ENCODE assay signal across 9 mouse cellular contexts in the genomic region with DNA sequence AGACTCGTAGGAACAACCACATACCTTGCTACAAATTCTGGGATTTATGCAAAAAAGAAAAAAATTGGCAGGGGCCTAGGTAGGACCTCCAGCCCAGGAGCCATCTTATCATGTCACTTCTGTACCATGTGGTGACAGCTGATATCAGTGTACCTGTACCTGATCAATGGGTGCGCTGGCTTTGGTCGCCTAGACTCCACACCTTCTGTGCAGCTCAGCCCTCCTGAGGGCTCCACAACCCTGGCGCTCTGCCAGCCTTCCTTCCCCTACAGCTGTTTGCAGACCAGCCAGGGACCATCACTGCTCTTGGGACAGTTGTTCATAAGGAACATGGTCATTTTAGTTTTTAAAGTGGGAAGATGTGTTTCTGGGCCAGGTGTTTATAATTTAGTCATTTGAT. TPM values are rescaled to one million over a fixed set of nuclear protein-coding genes. Genes with fewer than 3 reads are reported as not detected.
DNase-seq lines count a peak whose midpoint lies in the region; ATAC-seq and TF ChIP-seq lines count a peak whose summit lies in the region.
"Had no signal": no experiment of that assay in that cellular context is flagged by ENCODE, and none has a peak within 500 bp of the region (broad histone marks: within the 10 kb centered on the region; RNA-seq: fewer than 3 reads in every experiment).

No protein-coding gene starts in this region.

- 69% methylated on average over 4 of the region's 4 CpGs for WGBS in intestine, postnatal 0 days

- H3K4me2 ChIP-seq in intestine, postnatal 0 days (replicated peaks; ENCODE audit: low read depth), result no peak overlapping the region

- H3K4me3 ChIP-seq in intestine, postnatal 0 days (ENCODE audit: low read depth, low read length), result no peak overlapping the region
- H3K4me3 ChIP-seq in megakaryocyte, embryonic 14.5 days (replicated peaks), result peak overlapping the region; percentile 24

- peak; percentile 43 for ATAC-seq in cerebellum, adult (ENCODE audit: insufficient number of reproducible peaks, low FRiP score, low TSS enrichment)
- ATAC-seq in intestine, postnatal 0 days, result peak; percentile 29; the same call in 1 of the 2 replicates

- no peak overlapping the region for H3K9ac ChIP-seq in intestine, postnatal 0 days (ENCODE audit: low read depth, low read length)

- H3K36me3 ChIP-seq in intestine, postnatal 0 days (ENCODE audit: control insufficient read depth, insufficient read depth), result no peaks in the 10 kb centered on the region
- no peaks in the 10 kb centered on the region for H3K36me3 ChIP-seq in megakaryocyte, embryonic 14.5 days (replicated peaks; ENCODE audit: low read length)

- H3K9me3 ChIP-seq in intestine, postnatal 0 days (ENCODE audit: control insufficient read depth), result peaks cover 24% of the 10 kb centered on the region
- H3K9me3 ChIP-seq in megakaryocyte, embryonic 14.5 days, result peaks cover 37% of the 10 kb centered on the region

- no peaks in the 10 kb centered on the region for H3K27me3 ChIP-seq in intestine, postnatal 0 days (replicated peaks; ENCODE audit: control insufficient read depth, insufficient read depth, low read length)
- H3K27me3 ChIP-seq in megakaryocyte, embryonic 14.5 days (replicated peaks), result peaks cover 2% of the 10 kb centered on the region

- no peaks in the 10 kb centered on the region for H3K4me1 ChIP-seq in intestine, postnatal 0 days (replicated peaks; ENCODE audit: control insufficient read depth, insufficient read depth, low read length)
- peaks cover 6% of the 10 kb centered on the region for H3K4me1 ChIP-seq in megakaryocyte, embryonic 14.5 days

- no peak overlapping the region for H3K27ac ChIP-seq in intestine, postnatal 0 days (ENCODE audit: low read depth, low read length)

- no peak for TF ChIP-seq CTCF in intestine, postnatal 0 days (IDR thresholded peaks at IDR 0.05; ENCODE audit: low read depth)

- DNase-seq in cerebellum, adult 9-10 months, result no peak
- DNase-seq in testis, postnatal 10 days (ENCODE audit: low spot score), result peak; percentile 89
- DNase-seq in testis, postnatal 14 days (ENCODE audit: low spot score), result no peak
- no peak for DNase-seq in T-cell, adult 2 months (ENCODE audit: low spot score)
- DNase-seq in right cerebral cortex, adult 18-20 months, result no peak

RNA-seq across cellular contexts. Expression of gene Vmn1r3, which starts 44.4 kb away (rescaled TPM):
- not detected in 2 replicates for polyA plus RNA-seq in intestine, postnatal 0 days (2015; fragmentation: Nextera tagmentation; extraction: Ambion mirVana)
- not detected in 2 replicates for polyA plus RNA-seq in megakaryocyte, embryonic 14.5 days (2012; ENCODE audit: insufficient read depth, low replicate concordance)
- polyA plus RNA-seq: C2C12 had no signal
